Mouse (Mus musculus): ENCODE results near the gene Zic2. TPM values are rescaled to one million over a fixed set of nuclear protein-coding genes. Genes with fewer than 3 reads are reported as not detected.

Gene Zic2
- polyA plus RNA-seq, 1 experiment from 2014 or later, result not detected

Other genes starting within 250 kb of the Zic2 start
- not detected in 2 replicates for gene Gm5089, start 24.3 kb upstream of the Zic2 start, polyA plus RNA-seq (2015; fragmentation: Nextera tagmentation; extraction: Ambion mirVana)
- 0.02 TPM in 1 of 2 replicates, not detected in the other for gene Zic5, start 9.8 kb upstream of the Zic2 start, polyA plus RNA-seq (2015; fragmentation: Nextera tagmentation; extraction: Ambion mirVana)
- not detected in 2 replicates for gene Gm10837, start 15.2 kb downstream of the Zic2 start, polyA plus RNA-seq (2015; fragmentation: Nextera tagmentation; extraction: Ambion mirVana)
- gene Pcca, start 58.9 kb downstream of the Zic2 start, polyA plus RNA-seq (2015; fragmentation: Nextera tagmentation; extraction: Ambion mirVana), result 12.6 and 13.2 TPM in 2 replicates

Measured in liver, embryonic 13.5 days (tissue).